Mouse (Mus musculus): ENCODE data around the gene Tmem82. TPM values are rescaled to one million over a fixed set of nuclear protein-coding genes. Genes with fewer than 3 reads are reported as not detected.

The Tmem82 gene
- polyA plus RNA-seq, 1 experiment from 2014 or later: 0.99 TPM

DNA sequence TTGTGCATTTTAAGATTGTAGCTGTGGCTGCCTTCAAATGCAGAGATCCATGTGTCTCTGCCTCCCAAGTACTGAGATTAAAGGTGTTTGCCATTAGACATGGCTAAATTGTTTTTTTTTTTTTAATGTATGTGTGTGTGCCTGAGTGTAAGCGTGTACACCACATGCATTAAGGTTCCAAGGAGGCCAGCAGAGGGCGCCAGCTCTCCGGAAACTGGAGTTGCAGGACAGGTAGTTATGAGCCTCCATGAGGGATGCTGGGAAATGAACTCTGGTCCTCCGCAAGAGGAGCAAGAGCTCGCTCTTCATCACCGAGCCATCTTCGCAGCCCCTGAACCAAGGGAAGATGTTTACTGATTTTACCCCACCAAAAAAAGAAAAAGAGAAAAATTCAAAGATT is 41.6 kb downstream of the Tmem82 start:
- Histone ChIP-seq H3K4me3 (ENCODE audit: low read length) (no peak overlapping the region), H3K4me1 (replicated peaks; ENCODE audit: control insufficient read depth, insufficient read depth, low read length) (peaks cover 17% of the 10 kb centered on the region), H3K9ac (ENCODE audit: low read length) (no peak overlapping the region), H3K9me3 (ENCODE audit: control insufficient read depth, low read length) (peaks cover 2% of the 10 kb centered on the region; the same call in 1 of the 2 replicates), H3K4me2 (ENCODE audit: low read depth, low read length) (no peak overlapping the region), H3K27ac (ENCODE audit: low read length) (no peak overlapping the region), H3K27me3 (ENCODE audit: control insufficient read depth, insufficient read depth, low read depth, low read length) (no peaks in the 10 kb centered on the region), H3K36me3 (ENCODE audit: control insufficient read depth, insufficient read depth, low read length) (peaks cover 40% of the 10 kb centered on the region)
- no peak for ATAC-seq (ENCODE audit: low read depth)
- WGBS: 95% methylated on average over 7 of the region's 7 CpGs

DNA sequence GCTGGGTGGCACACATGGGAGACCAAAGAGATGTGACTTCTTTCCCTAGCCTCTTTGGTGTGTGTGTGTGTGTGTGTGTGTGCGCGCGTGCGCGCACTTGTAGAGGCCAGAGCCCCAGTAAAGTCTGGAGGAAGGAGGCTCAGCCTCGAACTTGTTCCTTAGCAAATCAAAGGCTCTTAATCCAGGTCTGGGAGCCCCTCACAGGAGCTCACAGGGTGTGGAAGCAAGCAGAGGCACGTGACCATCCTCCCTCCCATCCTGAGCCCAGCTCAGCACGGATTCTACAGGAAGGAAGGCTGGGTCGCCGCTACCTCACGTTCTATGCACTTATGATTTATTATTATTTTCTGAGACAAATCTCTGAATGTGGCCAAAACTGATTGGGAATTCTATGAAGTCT is 42.0 kb downstream of the Tmem82 start:
- H3K9ac ChIP-seq (ENCODE audit: low read length): no peak overlapping the region
- no peak overlapping the region for H3K4me3 ChIP-seq (ENCODE audit: low read length)
- ATAC-seq (ENCODE audit: low read depth): no peak
- 77% methylated on average over 11 of the region's 11 CpGs for WGBS
- peaks cover 37% of the 10 kb centered on the region for H3K36me3 ChIP-seq (ENCODE audit: control insufficient read depth, insufficient read depth, low read length)
- peaks cover 17% of the 10 kb centered on the region for H3K4me1 ChIP-seq (replicated peaks; ENCODE audit: control insufficient read depth, insufficient read depth, low read length)
- no peak overlapping the region for H3K4me2 ChIP-seq (ENCODE audit: low read depth, low read length)
- peaks cover 2% of the 10 kb centered on the region; the same call in 1 of the 2 replicates for H3K9me3 ChIP-seq (ENCODE audit: control insufficient read depth, low read length)
- no peak overlapping the region for H3K27ac ChIP-seq (ENCODE audit: low read length)
- no peaks in the 10 kb centered on the region for H3K27me3 ChIP-seq (ENCODE audit: control insufficient read depth, insufficient read depth, low read depth, low read length)

DNA sequence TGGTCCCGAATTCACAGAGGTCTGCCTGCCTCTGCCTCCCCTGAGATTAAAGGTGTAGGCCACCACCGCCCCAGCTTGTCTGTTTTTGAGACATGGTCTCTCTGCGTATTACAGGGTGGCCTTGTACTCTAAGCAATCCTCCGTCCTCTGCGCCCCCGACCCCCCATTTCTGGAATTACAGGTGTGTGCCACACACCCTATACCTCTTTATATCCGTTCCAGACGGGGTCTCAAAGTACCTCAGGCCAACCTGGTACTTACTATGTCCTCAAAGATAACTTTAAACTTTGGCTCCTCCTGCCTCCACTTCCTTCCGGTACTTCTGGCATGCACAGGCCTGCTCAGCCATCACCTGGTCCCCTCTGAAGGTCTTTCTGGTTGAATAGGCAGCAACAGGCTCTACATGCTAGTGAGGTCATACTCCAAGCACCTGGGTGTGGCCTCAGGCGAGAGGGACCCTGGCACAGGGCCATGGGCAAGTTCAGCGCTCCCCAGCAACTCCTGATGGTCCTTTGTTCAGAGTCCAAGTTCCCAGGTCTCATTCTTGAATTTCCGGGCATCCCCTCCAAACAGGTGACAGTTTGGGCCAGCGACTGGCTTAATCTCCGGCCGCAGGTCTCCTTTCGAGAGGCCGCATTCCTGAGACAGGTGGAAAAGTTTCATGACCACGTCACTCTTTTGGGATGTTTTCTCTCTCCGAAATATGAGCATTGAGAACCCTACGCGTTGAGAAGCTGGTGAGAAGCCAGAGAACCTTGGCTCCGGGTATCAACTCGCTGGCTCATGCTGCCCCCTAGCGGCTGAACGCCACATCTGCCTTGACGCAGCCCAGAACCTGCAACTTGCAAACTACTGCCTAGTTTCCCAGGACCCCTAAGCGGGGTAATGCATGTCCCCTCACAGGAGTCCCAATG is 43.4 kb downstream of the Tmem82 start:
- Histone ChIP-seq H3K36me3 (ENCODE audit: control insufficient read depth, insufficient read depth, low read length) (peaks cover 25% of the 10 kb centered on the region), H3K9ac (ENCODE audit: low read length) (no peak overlapping the region; the same call in 1 of the 2 replicates), H3K27me3 (ENCODE audit: control insufficient read depth, insufficient read depth, low read depth, low read length) (no peaks in the 10 kb centered on the region), H3K4me1 (replicated peaks; ENCODE audit: control insufficient read depth, insufficient read depth, low read length) (peaks cover 17% of the 10 kb centered on the region), H3K9me3 (ENCODE audit: control insufficient read depth, low read length) (peaks cover 2% of the 10 kb centered on the region; the same call in 1 of the 2 replicates), H3K4me2 (ENCODE audit: low read depth, low read length) (peak overlapping the region; percentile 45), H3K4me3 (ENCODE audit: low read length) (peak overlapping the region; percentile 12; the same call in 1 of the 2 replicates), H3K27ac (ENCODE audit: low read length) (peak overlapping the region; percentile 85)
- WGBS: 32% methylated on average over 27 of the region's 27 CpGs
- ATAC-seq (ENCODE audit: low read depth): peak; percentile 70

DNA sequence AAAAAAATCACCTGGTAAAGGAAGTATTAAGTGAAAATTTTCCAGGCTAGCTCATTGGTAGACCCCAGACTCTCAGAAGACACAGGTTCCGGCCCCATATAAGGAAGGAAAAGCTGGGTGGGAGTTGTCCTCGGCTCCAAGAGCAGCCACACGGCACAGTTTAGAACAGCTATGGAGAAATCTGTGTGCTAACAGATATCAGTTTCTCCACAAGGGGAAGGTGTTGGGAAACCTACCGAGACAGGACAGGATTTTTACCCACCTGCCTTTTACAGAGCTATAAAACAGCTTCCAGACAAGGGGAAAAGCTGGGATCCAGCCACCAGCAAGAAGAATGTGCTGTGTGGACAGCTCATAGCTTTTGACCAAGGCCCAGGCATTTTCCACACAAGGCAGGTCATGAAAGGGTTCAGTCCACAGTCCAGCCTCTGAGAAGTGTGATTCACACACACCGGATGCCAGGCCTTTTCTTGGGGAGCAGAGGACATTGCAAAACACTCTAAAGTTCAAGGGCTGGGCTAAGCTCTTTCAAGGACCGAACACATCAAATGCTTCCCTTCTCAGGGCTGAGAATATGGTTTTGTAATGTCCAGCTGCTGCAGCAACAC is 45.0 kb downstream of the Tmem82 start:
- peak; percentile 32; the same call in 1 of the 2 replicates for ATAC-seq (ENCODE audit: low read depth)
- H3K4me1 ChIP-seq (replicated peaks; ENCODE audit: control insufficient read depth, insufficient read depth, low read length): peaks cover 17% of the 10 kb centered on the region
- no peak overlapping the region for H3K9ac ChIP-seq (ENCODE audit: low read length)
- H3K27ac ChIP-seq (ENCODE audit: low read length): peak overlapping the region; percentile 80
- no peak overlapping the region for H3K4me3 ChIP-seq (ENCODE audit: low read length)
- H3K4me2 ChIP-seq (ENCODE audit: low read depth, low read length): no peak overlapping the region
- WGBS: 22% methylated on average over 6 of the region's 6 CpGs
- peaks cover 2% of the 10 kb centered on the region; the same call in 1 of the 2 replicates for H3K9me3 ChIP-seq (ENCODE audit: control insufficient read depth, low read length)
- H3K36me3 ChIP-seq (ENCODE audit: control insufficient read depth, insufficient read depth, low read length): peaks cover 17% of the 10 kb centered on the region
- no peaks in the 10 kb centered on the region for H3K27me3 ChIP-seq (ENCODE audit: control insufficient read depth, insufficient read depth, low read depth, low read length)

DNA sequence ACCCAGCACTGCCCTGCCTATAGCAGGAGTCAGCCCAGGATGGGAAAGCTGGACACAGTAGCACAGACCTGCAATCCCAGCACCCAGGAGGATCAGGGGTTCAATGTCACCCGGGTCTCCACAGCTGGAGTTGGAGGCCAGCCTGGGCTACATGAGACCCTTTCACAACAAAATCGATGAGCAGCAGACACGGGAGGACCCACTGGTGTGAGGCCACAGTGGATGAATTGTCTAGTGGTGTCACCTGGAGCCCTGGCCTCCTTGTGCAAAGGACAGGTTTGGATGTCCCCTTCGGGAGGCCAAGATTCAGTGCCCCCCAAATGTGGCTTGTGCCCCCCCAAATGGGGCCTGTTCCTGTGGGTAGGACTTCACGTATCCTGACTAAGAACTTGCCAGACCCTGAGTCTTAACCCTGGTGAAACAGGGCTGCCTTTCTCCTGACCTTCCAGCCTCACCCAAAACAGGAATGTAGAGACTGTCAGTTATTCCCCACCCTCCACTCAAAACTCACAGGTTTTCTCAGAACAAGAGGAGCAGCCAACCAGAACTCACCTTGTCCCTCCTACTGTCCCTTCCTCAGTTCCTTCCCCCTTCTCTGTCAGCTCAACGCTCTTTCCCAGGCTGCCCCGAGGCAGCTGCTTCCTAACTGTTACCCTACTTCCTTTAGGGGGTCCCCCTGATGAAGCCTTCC is 45.6 kb downstream of the Tmem82 start:
- peaks cover 2% of the 10 kb centered on the region; the same call in 1 of the 2 replicates for H3K9me3 ChIP-seq (ENCODE audit: control insufficient read depth, low read length)
- WGBS: 59% methylated on average over 7 of the region's 7 CpGs
- H3K4me3 ChIP-seq (ENCODE audit: low read length): no peak overlapping the region
- peaks cover 17% of the 10 kb centered on the region for H3K4me1 ChIP-seq (replicated peaks; ENCODE audit: control insufficient read depth, insufficient read depth, low read length)
- no peak overlapping the region for H3K9ac ChIP-seq (ENCODE audit: low read length)
- peak overlapping the region; percentile 80 for H3K27ac ChIP-seq (ENCODE audit: low read length)
- H3K4me2 ChIP-seq (ENCODE audit: low read depth, low read length): no peak overlapping the region
- ATAC-seq (ENCODE audit: low read depth): peak; percentile 52
- peaks cover 11% of the 10 kb centered on the region for H3K36me3 ChIP-seq (ENCODE audit: control insufficient read depth, insufficient read depth, low read length)
- no peaks in the 10 kb centered on the region for H3K27me3 ChIP-seq (ENCODE audit: control insufficient read depth, insufficient read depth, low read depth, low read length)

DNA sequence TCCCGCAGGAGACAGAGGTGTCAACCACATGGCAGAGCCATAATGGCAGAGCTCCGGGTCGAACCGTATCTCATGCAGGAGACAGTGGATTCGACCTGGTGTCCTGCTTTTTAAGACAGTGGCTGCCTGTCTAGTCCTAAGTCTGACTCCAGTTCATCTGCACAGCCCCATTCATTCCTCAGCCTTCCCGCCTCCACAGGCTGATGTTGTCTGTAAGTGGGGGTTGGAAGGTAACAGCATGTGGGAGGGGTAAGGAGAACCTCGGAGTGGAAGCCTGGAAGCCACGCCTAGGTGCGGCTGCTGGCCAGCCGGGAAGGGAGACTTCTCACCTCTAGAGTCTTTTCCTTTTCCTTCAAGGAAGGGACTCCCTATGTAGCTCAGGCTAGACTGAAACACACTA is 46.5 kb downstream of the Tmem82 start:
- Histone ChIP-seq H3K9me3 (ENCODE audit: control insufficient read depth, low read length) (peaks cover 1% of the 10 kb centered on the region; the same call in 1 of the 2 replicates), H3K9ac (ENCODE audit: low read length) (no peak overlapping the region), H3K4me3 (ENCODE audit: low read length) (no peak overlapping the region), H3K4me2 (ENCODE audit: low read depth, low read length) (no peak overlapping the region), H3K36me3 (ENCODE audit: control insufficient read depth, insufficient read depth, low read length) (peaks cover 3% of the 10 kb centered on the region), H3K27me3 (ENCODE audit: control insufficient read depth, insufficient read depth, low read depth, low read length) (no peaks in the 10 kb centered on the region), H3K4me1 (replicated peaks; ENCODE audit: control insufficient read depth, insufficient read depth, low read length) (peaks cover 17% of the 10 kb centered on the region), H3K27ac (ENCODE audit: low read length) (peak overlapping the region; percentile 77; the same call in 1 of the 2 replicates)
- no peak for ATAC-seq (ENCODE audit: low read depth)
- 49% methylated on average over 10 of the region's 10 CpGs for WGBS

DNA sequence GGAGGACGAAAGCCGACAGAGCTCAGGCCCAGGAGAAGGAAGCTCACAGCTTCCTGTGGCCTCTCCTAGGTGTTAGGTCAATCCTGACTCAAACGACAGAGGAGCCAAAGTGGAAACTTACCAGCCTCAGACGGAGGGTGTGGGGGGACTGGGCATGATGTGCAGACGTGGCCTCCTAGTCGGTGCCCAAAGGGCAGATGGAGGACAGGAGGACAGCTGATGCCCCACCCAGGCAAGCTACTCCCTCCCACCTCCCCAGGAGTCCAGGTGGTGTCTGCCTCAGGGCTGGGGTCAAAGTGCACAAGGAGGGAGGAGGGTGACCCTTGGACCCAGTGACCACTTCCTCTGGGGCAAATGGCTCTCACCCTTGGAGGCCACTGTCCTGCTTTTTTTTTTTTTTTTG is 47.1 kb downstream of the Tmem82 start:
- WGBS: 49% methylated on average over 6 of the region's 6 CpGs
- Histone ChIP-seq H3K4me2 (ENCODE audit: low read depth, low read length) (no peak overlapping the region), H3K27me3 (ENCODE audit: control insufficient read depth, insufficient read depth, low read depth, low read length) (no peaks in the 10 kb centered on the region), H3K4me3 (ENCODE audit: low read length) (no peak overlapping the region), H3K9ac (ENCODE audit: low read length) (no peak overlapping the region), H3K27ac (ENCODE audit: low read length) (no peak overlapping the region), H3K36me3 (ENCODE audit: control insufficient read depth, insufficient read depth, low read length) (no peaks in the 10 kb centered on the region), H3K9me3 (ENCODE audit: control insufficient read depth, low read length) (no peaks in the 10 kb centered on the region), H3K4me1 (replicated peaks; ENCODE audit: control insufficient read depth, insufficient read depth, low read length) (peaks cover 17% of the 10 kb centered on the region)
- ATAC-seq (ENCODE audit: low read depth): no peak

DNA sequence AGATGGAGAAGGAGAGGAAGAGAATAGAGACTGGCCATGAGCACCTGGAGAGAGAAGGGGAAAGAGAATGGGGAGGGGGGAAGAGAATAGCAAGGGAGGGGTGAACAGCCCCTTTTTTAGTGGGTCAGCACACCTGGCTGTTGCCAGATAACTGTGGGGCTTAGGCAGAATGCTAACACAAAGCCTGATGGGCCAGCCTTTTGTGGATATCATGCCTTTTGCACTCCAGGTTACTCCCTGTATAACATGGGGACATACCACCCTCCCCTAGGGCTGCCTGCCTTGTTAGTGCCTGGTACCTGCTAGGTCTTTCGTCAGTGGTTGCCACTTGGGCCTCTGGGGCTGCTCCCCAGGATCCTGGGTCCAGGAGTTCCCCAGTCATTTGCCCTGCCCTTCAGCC is 47.6 kb downstream of the Tmem82 start:
- Histone ChIP-seq H3K4me3 (ENCODE audit: low read length) (no peak overlapping the region), H3K9me3 (ENCODE audit: control insufficient read depth, low read length) (no peaks in the 10 kb centered on the region), H3K9ac (ENCODE audit: low read length) (no peak overlapping the region), H3K4me2 (ENCODE audit: low read depth, low read length) (no peak overlapping the region), H3K36me3 (ENCODE audit: control insufficient read depth, insufficient read depth, low read length) (no peaks in the 10 kb centered on the region), H3K27ac (ENCODE audit: low read length) (no peak overlapping the region), H3K4me1 (replicated peaks; ENCODE audit: control insufficient read depth, insufficient read depth, low read length) (peaks cover 17% of the 10 kb centered on the region), H3K27me3 (ENCODE audit: control insufficient read depth, insufficient read depth, low read depth, low read length) (no peaks in the 10 kb centered on the region)
- 89% methylated on average over 1 of the region's 1 CpGs for WGBS
- ATAC-seq (ENCODE audit: low read depth): no peak

DNA sequence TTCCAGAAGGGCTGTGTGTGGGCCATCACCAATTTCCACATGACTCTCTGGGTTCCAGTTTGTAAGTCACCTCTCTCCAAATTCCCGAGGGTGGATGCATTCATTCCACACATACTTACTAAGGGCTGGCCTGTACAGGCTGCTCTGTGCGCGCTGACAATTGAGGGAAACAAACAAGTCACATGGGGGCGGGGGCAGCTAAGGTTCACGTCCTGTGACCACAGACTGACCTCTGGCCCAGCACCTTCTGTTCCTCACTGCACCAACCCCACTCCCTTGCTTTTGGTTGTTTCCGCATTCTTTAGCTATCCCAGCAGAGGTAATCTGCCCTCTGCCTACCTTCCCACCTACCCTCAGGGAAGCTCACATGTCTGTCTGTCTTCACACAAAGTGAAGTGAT is 48.4 kb downstream of the Tmem82 start:
- no peak overlapping the region for H3K9ac ChIP-seq (ENCODE audit: low read length)
- no peak overlapping the region for H3K4me2 ChIP-seq (ENCODE audit: low read depth, low read length)
- no peak for ATAC-seq (ENCODE audit: low read depth)
- H3K9me3 ChIP-seq (ENCODE audit: control insufficient read depth, low read length): no peaks in the 10 kb centered on the region
- H3K4me1 ChIP-seq (replicated peaks; ENCODE audit: control insufficient read depth, insufficient read depth, low read length): peaks cover 14% of the 10 kb centered on the region
- no peaks in the 10 kb centered on the region for H3K27me3 ChIP-seq (ENCODE audit: control insufficient read depth, insufficient read depth, low read depth, low read length)
- no peak overlapping the region for H3K4me3 ChIP-seq (ENCODE audit: low read length)
- WGBS: 51% methylated on average over 6 of the region's 6 CpGs
- H3K27ac ChIP-seq (ENCODE audit: low read length): no peak overlapping the region
- no peaks in the 10 kb centered on the region for H3K36me3 ChIP-seq (ENCODE audit: control insufficient read depth, insufficient read depth, low read length)

Data from lung, embryonic 16.5 days (tissue).